Mouse (Mus musculus) MEL (cell line): ENCODE measurements at regions not wholly inside any gene's neighbourhood (a gene's known extent, or its start where the extent isn't known, plus 50 kb on each side); places are given as distances from the start of the nearest gene placed in this dataset.

Experiments
- DNase-seq: peaks from one replicate; pipeline ENCODE4 v3.0.0; 2011; ENCODE audit warnings: low read depth, low spot score
- H3K27ac ChIP-seq: 2 replicates; pipeline ENCODE4 v1.5.1; 2012; ENCODE audit warnings: low read depth, mild to moderate bottlenecking, control low read depth, low read length, moderate library complexity; ENCODE audit not compliant: control insufficient read depth
- H3K27me3 ChIP-seq, 2 experiments: fragments of 150-350 bp in 1 of 2; sonication (generic) in 1 of 2; 2 replicates each; pipeline ENCODE4 v1.6.1; 2012; ENCODE audit warnings: low read length in 2 of 2, mild to moderate bottlenecking in 2 of 2, improper control_type of control experiment in 1 of 2, moderate library complexity in 1 of 2; ENCODE audit not compliant: insufficient read depth in 2 of 2, control insufficient read depth in 1 of 2
- H3K36me3 ChIP-seq, 2 experiments: 2 replicates each; pipeline ENCODE4 v1.6.1; 2012 to 2014; ENCODE audit warnings: low read length in 2 of 2, improper control_type of control experiment in 1 of 2, inconsistent platforms in 1 of 2, mild to moderate bottlenecking in 1 of 2; ENCODE audit not compliant: insufficient read depth in 2 of 2, control insufficient read depth in 1 of 2
- H3K4me1 ChIP-seq, 2 experiments: fragments of 150-350 bp in 1 of 2; sonication (generic) in 1 of 2; 2 replicates each; pipeline ENCODE4 v1.6.1; 2012; ENCODE audit warnings: low read length in 2 of 2, improper control_type of control experiment in 1 of 2, mild to moderate bottlenecking in 1 of 2; ENCODE audit not compliant: insufficient read depth in 2 of 2, control insufficient read depth in 1 of 2
- H3K4me3 ChIP-seq, 2 experiments: fragments of 150-350 bp in 1 of 2; sonication (generic) in 1 of 2; 2 replicates each; pipeline ENCODE4 v1.5.1; 2012; ENCODE audit warnings: low read depth in 2 of 2, low read length in 2 of 2, mild to moderate bottlenecking in 2 of 2, moderate library complexity in 2 of 2, control low read depth in 1 of 2, improper control_type of control experiment in 1 of 2; ENCODE audit not compliant: control insufficient read depth in 1 of 2, insufficient read depth in 1 of 2
- H3K79me2 ChIP-seq: 2 replicates; pipeline ENCODE4 v1.6.1; 2012; ENCODE audit warnings: mild to moderate bottlenecking, low read length, moderate library complexity; ENCODE audit not compliant: control insufficient read depth, poor library complexity, insufficient read depth
- H3K9ac ChIP-seq: 2 replicates; pipeline ENCODE4 v1.6.1; 2012; ENCODE audit warnings: low read depth, mild to moderate bottlenecking, control low read depth, low read length, moderate library complexity; ENCODE audit not compliant: control insufficient read depth, poor library complexity, severe bottlenecking
- H3K9me3 ChIP-seq: fragments of 150-350 bp; sonication (generic); replicated peaks from 2 replicates; pipeline ENCODE4 v1.6.1; 2012; ENCODE audit warnings: mild to moderate bottlenecking, low read length, improper control_type of control experiment, moderate library complexity; ENCODE audit not compliant: insufficient read depth
- CTCF ChIP-seq, 3 experiments: IDR thresholded peaks in 2 of 3; conservative IDR thresholded peaks in 1 of 3; 2 replicates each; pipeline ENCODE4 v1.5.1; 2011 to 2012; ENCODE audit warnings: low read length in 3 of 3, low read depth in 2 of 3, mild to moderate bottlenecking in 2 of 3, improper control_type of control experiment in 1 of 3, inconsistent platforms in 1 of 3, mixed read lengths in 1 of 3, moderate library complexity in 1 of 3; ENCODE audit not compliant: control insufficient read depth in 1 of 3, insufficient read depth in 1 of 3, poor library complexity in 1 of 3, severe bottlenecking in 1 of 3
- E2F4 ChIP-seq: IDR thresholded peaks from 2 replicates; pipeline ENCODE4 v1.6.1; 2011; ENCODE audit warnings: low read depth, low read length, improper control_type of control experiment, borderline replicate concordance
- ELF1 ChIP-seq: IDR thresholded peaks from 2 replicates; pipeline ENCODE4 v1.6.1; 2014; ENCODE audit warnings: low read depth, mild to moderate bottlenecking, inconsistent platforms, low read length, improper control_type of control experiment, moderate library complexity
- GATA1 ChIP-seq: IDR thresholded peaks from 2 replicates; pipeline ENCODE4 v1.6.1; 2011; ENCODE audit warnings: low read depth, low read length, improper control_type of control experiment
- HCFC1 ChIP-seq: IDR thresholded peaks from 2 replicates; pipeline ENCODE4 v1.6.1; 2012; ENCODE audit warnings: low read depth, mild to moderate bottlenecking, inconsistent platforms, low read length, improper control_type of control experiment, moderate library complexity
- JUND ChIP-seq: IDR thresholded peaks from 2 replicates; pipeline ENCODE4 v1.6.1; 2011; ENCODE audit warnings: low read depth, mild to moderate bottlenecking, improper control_type of control experiment, low read length
- KAT2A ChIP-seq: conservative IDR thresholded peaks from 2 replicates; pipeline ENCODE4 v1.6.1; 2012; ENCODE audit warnings: low read depth, low read length, improper control_type of control experiment, inconsistent platforms
- MAFK ChIP-seq: IDR thresholded peaks from 2 replicates; pipeline ENCODE4 v1.6.1; 2011; ENCODE audit warnings: low read depth, mild to moderate bottlenecking, low read length, improper control_type of control experiment, borderline replicate concordance
- MXI1 ChIP-seq: IDR thresholded peaks from 2 replicates; pipeline ENCODE4 v1.6.1; 2011; ENCODE audit warnings: mild to moderate bottlenecking, low read depth, low read length, improper control_type of control experiment
- MYC ChIP-seq: IDR thresholded peaks from 2 replicates; pipeline ENCODE4 v1.6.1; 2011; ENCODE audit warnings: low read depth, mild to moderate bottlenecking, low read length, improper control_type of control experiment, moderate library complexity
- POLR2AphosphoS5 ChIP-seq: IDR thresholded peaks from 2 replicates; pipeline ENCODE4 v1.6.1; 2012; ENCODE audit warnings: low read depth, borderline replicate concordance, mild to moderate bottlenecking, inconsistent platforms, low read length, moderate library complexity, mixed read lengths
- RAD21 ChIP-seq: IDR thresholded peaks from 2 replicates; pipeline ENCODE4 v1.6.1; 2011; ENCODE audit warnings: mild to moderate bottlenecking, low read depth, low read length, improper control_type of control experiment
- USF2 ChIP-seq, 2 experiments: IDR thresholded peaks; 2 replicates each; pipeline ENCODE4 v1.6.1; 2011 to 2012; ENCODE audit warnings: improper control_type of control experiment in 2 of 2, low read length in 2 of 2, borderline replicate concordance in 1 of 2, inconsistent platforms in 1 of 2, low read depth in 1 of 2, mild to moderate bottlenecking in 1 of 2; ENCODE audit not compliant: insufficient read depth in 1 of 2
- ZC3H11A ChIP-seq: IDR thresholded peaks from 2 replicates; pipeline ENCODE4 v1.6.1; 2012; ENCODE audit warnings: low read depth, mild to moderate bottlenecking, inconsistent platforms, low read length, improper control_type of control experiment
- ZKSCAN1 ChIP-seq: IDR thresholded peaks from 2 replicates; pipeline ENCODE4 v1.6.1; 2012; ENCODE audit warnings: low read depth, mild to moderate bottlenecking, inconsistent platforms, low read length, improper control_type of control experiment, moderate library complexity
- ZNF384 ChIP-seq: IDR thresholded peaks from 2 replicates; pipeline ENCODE4 v1.6.1; 2012; ENCODE audit warnings: low read depth, mild to moderate bottlenecking, inconsistent platforms, low read length, improper control_type of control experiment

DNA sequence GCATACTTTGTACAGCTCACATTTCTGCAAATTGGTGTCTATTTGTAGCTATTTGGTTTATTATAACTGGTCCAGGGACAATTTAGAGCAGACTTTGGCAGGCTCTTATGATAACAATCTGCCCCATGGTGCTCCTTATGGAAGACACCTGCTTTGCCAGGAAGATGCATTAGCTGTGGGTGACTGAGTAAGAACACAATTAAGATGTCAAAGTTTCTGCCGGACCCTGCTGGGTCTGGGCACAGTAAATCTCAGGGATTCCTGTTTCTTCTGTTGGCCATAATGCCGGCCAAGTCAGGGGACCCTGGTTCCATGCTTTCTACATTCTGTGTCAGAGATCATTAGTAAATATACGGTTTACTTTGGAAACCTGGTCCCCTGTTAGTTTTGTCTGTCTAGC lies 353.7 kb downstream of the Ccser2 start:
- Histone ChIP-seq H3K4me3 (no peak overlapping the region), H3K27me3 (no peaks in the 10 kb centered on the region), H3K9me3 (no peaks in the 10 kb centered on the region), H3K9ac (no peak overlapping the region), H3K4me1 (peaks cover 7 to 8% of the 10 kb centered on the region in 2 experiments), H3K79me2 (no peaks in the 10 kb centered on the region), H3K36me3 (peaks cover 0 to 3% of the 10 kb centered on the region in 2 experiments; a peak in 1 of 4 replicates), H3K27ac (no peak overlapping the region)
- TF ChIP-seq POLR2AphosphoS5 (no peak), MAFK (no peak), KAT2A (no peak)
- no peak for DNase-seq

DNA sequence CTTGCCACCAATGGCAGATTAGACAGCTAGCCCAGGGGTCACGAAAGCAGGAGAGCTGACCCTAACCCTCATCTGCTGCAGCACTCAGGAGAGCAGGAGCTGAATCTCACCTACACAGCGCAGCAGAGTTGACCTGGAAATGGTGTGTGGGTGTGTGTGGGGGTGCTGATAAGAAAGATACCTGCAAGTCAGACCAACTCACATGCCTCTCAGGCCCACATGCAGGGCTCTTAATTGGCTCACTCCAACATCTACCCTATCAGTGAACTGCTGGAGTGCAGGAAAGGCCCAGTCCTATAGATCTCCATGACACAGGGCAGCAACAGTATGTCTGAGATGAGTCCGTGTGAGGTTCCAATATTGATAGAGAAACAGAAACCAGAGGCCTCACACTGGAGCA lies 355.7 kb downstream of the Ccser2 start:
- Histone ChIP-seq H3K9me3 (no peaks in the 10 kb centered on the region), H3K9ac (no peak overlapping the region), H3K27ac (no peak overlapping the region), H3K4me1 (peaks cover 0 to under 1% of the 10 kb centered on the region in 2 experiments; a peak in 2 of 4 replicates), H3K36me3 (no peaks in the 10 kb centered on the region), H3K4me3 (no peak overlapping the region), H3K79me2 (no peaks in the 10 kb centered on the region), H3K27me3 (no peaks in the 10 kb centered on the region)
- no peak for TF ChIP-seq MYC
- TF ChIP-seq ZKSCAN1, result no peak
- TF ChIP-seq MAFK, result no peak
- TF ChIP-seq MXI1, result no peak
- no peak for TF ChIP-seq JUND
- TF ChIP-seq CTCF (IDR thresholded peaks at IDR 0.05 in 2 of 3, conservative IDR thresholded peaks at IDR 0.05 in 1 of 3; ENCODE audit: control insufficient read depth in 1 of 3, insufficient read depth in 1 of 3, low read depth in 2 of 3, low read length in 3 of 3, poor library complexity in 1 of 3, severe bottlenecking in 1 of 3), result no peak
- no peak for TF ChIP-seq USF2 (IDR thresholded peaks at IDR 0.05; ENCODE audit: borderline replicate concordance in 1 of 2, insufficient read depth in 1 of 2, low read depth in 1 of 2, low read length in 2 of 2)
- no peak for TF ChIP-seq E2F4
- no peak for TF ChIP-seq ELF1
- TF ChIP-seq ZNF384, result no peak
- no peak for TF ChIP-seq GATA1
- TF ChIP-seq RAD21, result no peak
- no peak for TF ChIP-seq ZC3H11A
- TF ChIP-seq HCFC1, result no peak
- DNase-seq, result no peak
